Mouse (Mus musculus) G1E (cell line): ENCODE results near the gene Ntmt1.

ENCODE experiments used
- CTCF ChIP-seq: IDR thresholded peaks from 2 replicates; pipeline ENCODE4 v1.5.1; 2012; ENCODE audit warnings: low read depth, low read length, inconsistent platforms, mixed read lengths
- GATA1 ChIP-seq: IDR thresholded peaks from 2 replicates; pipeline ENCODE4 v1.6.1; 2012; ENCODE audit warnings: borderline replicate concordance, low read length, inconsistent platforms, mixed read lengths

DNA sequence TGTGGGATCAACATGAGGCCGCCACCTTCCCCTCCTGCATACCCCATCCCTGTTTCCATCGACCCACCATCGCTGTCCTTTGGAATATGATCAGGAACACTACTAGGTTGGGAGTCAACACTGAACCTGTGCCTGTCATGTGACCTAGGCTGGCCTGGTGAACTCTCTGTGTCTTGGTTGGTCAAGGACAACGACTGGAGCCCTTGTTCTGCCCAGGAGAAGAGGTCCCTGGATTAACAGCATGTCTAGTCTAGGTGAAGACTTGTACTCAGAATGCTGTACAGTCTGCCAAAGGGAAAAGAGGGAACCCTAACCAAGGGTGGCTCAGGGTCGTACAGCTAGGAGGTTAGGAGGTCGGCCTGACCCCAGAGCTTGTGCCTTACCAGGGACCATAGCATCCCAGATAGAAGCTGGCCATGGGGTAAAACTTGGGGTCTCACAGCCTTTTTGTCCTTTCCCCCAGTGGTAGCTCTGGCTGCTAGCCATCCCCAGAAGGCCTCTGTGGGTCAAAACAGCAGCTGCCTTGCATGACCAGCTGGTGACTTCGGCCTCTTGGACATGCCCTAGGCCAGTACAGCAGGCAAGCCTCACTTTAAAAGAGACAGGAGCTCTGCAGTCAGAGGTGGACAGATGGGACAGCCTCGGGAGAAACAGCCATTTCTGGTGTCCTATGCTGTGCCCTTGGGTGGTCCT, 34.2 kb upstream of the Ntmt1 start:
- TF ChIP-seq CTCF, result no peak
- TF ChIP-seq GATA1, result no peak
